Mouse (Mus musculus): ENCODE data around the gene Gdf10. TPM values are rescaled to one million over a fixed set of nuclear protein-coding genes. Genes with fewer than 3 reads are reported as not detected.

The Gdf10 gene
- total RNA-seq, 2 experiments from 2014 or later: 1.2 to 1.7 TPM

DNA sequence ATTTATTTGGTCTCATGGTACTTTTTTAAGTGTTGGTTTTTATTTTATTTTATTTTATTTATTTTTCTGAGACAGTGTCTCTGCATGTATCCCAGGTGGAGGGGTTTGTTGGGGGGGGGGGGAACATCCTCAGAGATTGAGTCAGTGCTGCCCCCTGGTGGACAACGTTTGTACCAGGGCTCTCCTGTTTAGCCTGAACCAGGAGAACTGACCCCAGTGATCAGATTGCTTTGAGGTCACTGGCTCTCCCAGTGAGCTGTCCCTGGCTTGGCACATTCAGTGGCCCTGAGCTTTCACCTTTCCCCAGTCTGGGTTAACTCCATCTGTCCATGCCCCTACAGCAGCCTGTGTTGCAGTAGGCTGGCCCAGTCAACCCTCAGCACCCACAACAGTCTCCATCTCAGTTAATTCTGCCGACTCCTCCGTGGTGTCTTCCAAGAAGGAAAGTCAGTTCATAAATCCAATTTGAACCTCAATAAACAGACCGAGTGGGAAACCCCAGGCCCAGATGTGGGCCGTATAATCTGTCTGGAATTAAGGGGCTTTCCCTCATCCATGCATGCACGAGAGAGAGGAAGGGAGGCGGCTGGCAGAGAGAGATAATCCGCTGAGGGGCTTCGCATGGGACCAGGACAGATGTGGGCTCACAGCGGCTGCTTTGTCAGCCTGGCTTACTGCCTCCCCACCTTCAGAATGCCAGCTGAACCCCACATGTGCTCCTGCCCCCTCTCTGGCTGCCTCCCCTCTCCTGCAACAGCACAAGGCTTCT lies 9.7 kb downstream of the Gdf10 start:
- intact Hi-C loops (cut with DNase I): loop anchor here (1.0 kb wide), 2 partner anchors 237 to 260 kb away; no protein-coding TSS in a partner anchor
- peak; percentile 71 to 81 for DNase-seq

DNA sequence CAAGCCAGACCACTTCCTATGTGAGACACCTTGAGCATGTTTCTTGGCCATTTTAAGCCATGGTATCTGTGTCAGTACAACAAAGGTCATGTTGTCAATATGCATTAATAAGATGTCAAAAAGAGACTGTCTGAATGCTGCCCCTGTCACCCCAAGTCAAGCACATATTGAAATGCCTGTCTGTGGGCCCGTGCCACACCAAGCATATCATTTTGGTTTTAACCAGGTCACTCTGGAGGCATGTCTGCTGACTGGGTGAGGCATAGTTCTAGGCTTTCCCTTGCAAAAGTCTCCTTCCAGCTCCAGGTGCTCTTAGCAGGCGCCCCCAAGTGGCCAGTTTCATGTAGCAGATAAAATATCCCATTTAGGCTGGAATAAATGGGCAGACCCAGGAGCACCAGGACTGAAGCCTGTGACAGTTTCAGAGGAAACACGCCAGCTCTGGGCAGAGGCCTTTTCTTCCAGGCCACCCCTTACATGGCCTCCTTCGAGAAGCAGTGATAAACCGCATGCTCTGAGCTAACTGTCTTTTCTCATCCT lies 10.5 kb downstream of the Gdf10 start:
- intact Hi-C loops (cut with DNase I): loop anchor here (1.0 kb wide), 2 partner anchors 238 to 261 kb away; no protein-coding TSS in a partner anchor
- DNase-seq: peak; percentile 41 to 62

DNA sequence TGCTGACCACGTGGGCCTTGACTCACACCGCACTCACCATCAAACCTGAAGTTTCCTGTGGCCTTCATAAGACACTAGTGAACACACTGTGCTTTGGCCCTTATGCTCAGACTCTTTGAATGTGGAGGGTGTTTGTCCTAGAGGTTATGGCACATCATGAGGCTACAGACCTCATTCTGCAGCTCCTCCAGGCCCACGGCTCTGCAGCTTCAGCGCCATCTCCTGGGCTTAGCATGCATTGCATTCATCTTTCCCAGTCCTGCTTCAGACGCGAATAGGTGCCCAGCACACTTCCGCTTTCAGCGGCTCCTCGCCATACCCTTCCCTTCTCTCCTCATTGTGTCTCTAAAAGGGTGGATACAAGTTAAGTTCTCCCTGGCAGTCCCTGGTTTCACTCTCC lies 15.7 kb downstream of the Gdf10 start:
- DNase-seq: peak; percentile 58 to 74
- intact Hi-C loops (cut with DNase I): loop anchor here (5.0 kb wide), 1 partner anchor 307 kb away; no protein-coding TSS in a partner anchor

DNA sequence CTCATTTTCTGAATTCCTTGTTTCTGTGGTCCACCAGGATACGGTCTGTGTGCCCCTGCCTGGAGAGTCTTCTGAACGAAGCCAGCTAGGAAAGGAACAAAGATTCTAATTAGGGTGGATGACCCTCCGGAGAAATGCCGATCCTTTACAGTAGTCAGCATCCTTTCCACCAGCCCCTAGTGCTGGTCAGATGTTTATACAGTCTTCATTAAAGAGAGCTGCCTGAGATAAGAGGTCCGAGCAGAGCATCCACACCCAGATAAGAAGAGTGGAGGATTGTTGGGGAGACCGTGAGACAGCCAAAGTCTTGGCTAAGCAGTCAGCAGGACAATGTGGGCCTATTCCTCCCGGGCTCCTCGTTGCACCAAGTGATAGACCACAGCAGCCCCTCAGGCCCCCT lies 17.4 kb downstream of the Gdf10 start, which contains the start of gene Gdf2:
Gene Gdf2, plus strand, starts transcription at position 301 of the 400 bp plus-strand sequence.
- intact Hi-C loops (cut with DNase I): loop anchor here (2.0 kb wide), 1 partner anchor 20 kb away; no protein-coding TSS in a partner anchor

DNA sequence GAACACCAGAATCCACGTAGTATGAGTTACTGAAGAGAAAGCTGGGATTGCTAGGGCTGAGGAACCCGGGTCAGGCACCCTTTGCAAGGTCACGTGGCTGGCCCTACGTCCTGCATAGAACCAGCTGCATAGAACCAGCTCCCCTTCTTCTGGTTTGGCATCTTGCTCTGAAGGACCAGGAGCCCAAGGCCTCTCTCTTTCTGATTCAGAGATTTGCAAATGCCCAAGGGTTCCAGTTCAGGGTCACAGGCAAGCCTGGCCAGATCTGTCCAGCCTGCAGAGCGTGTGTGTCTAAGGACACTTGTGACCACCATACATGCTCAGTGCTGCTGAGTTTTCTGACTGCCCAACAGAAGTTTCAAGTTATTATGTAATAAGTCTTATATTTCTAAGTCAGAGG lies 18.8 kb downstream of the Gdf10 start:
- DNase-seq: no peak
- intact Hi-C loops (cut with DNase I): no loop called here

More for the DNA sequence above, 17.4 kb downstream of the Gdf10 start, which contains the start of gene Gdf2:
- DNase-seq: no peak

DNA sequence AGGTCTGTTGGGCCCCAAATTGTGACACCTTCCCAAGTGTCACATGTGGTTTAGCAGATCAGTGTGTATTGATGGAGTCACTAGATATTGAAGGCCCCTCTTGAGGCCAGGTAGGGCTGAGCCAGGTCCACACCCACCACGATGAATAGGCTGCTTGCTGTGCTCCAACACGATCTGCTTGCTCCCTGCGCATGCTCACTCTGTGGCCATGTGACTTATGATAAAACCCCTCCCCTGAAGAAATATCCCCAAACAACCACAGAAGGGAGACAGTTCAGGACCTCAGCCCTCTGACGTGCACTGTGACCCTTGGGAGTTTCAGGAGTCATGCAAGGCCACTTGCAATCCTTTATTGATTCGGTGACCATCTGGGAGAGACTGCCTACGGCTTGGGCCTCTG lies 22.7 kb downstream of the Gdf10 start:
- intact Hi-C loops (cut with DNase I): no loop called here
- DNase-seq: no peak

DNA sequence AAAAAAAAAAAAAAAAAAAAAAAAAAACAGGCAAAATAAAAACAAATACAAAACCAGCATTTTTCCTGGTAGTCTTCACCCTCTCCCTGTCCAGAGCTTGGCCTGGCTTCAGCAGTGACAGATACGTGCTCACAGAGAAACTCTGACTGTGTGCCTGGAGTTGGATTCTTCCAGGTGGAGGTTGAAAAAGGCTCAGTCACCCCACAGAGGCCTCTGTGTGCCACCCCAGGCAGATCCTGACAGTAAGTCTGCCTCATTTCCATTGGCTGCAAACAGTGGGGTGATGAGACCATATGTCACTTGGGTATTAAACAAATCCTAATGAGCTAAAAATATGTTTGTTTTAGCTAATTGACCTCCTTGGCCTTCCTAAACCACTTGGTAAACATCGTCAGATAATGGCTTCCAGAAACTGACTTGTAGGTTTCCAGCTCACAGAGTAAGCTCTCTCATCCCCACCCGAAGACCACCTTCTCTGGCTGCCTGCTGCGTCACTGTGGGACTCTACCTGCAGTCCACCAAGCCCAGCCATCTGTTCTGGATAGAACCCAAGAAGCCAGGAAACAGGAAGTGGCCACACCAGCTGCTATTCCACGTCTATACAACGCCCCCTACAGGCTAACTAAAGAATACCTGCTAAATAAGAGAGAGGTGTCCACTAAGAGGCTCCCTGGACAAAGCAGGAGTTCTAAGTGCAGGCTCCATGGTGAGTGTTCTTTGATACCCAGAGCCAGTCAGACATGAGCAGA lies 29.0 kb downstream of the Gdf10 start:
- DNase-seq: no peak
- intact Hi-C loops (cut with DNase I): no loop called here

DNA sequence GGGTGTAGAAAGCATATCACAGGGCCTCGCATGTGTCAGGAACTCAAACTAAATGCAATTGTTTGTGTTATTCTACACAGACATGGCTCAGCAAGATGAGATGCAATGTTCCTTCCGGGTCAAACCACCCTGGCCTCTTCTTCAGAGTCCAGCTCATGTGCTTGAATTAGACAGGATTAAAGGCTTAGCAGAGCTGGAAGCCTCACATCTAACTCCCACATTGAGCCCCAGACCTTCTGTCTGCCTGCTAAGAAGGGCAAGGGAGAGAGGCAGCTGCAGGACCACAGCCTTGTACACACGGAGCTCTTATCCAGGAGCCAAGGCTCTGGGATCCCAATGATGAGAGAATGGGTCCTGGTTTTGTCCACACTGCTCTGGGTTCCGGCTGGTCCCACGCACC lies 30.4 kb downstream of the Gdf10 start, which contains the start of gene Rbp3:
Gene Rbp3, plus strand, starts transcription at position 243 of the 400 bp plus-strand sequence.
- intact Hi-C loops (cut with DNase I): no loop called here
- no peak for DNase-seq

DNA sequence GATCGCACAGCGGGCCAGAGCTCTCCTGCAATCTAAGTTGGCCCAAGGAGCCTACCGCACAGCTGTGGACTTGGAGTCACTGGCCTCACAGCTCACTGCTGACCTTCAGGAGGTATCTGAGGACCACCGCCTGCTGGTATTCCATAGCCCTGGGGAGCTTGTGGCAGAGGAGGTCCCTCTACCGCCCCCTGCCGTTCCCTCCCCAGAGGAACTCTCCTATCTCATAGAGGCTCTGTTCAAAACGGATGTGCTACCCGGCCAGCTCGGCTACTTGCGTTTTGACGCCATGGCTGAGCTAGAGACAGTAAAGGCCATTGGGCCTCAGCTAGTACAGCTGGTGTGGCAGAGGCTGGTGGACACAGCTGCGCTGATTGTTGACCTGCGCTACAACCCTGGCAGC lies 32.7 kb downstream of the Gdf10 start:
- DNase-seq: no peak
- intact Hi-C loops (cut with DNase I): no loop called here

DNA sequence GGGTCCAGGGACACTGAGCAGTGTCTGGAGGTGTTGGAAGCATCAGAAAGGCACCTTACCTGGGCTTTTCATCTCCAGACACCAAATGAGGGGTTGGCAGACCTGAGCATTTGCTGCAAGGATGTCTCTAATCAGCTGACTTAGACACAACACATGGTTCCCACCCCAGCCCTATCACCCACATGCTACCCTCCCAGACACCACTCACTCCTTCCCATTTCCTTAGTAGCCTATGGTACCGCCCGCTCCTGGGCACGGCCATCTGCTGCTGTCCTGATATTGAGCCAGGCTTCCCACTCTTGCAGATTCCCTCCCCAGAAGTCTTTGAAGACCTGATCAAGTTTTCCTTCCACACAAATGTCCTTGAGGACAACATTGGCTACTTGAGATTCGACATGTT lies 34.8 kb downstream of the Gdf10 start:
- no peak for DNase-seq
- intact Hi-C loops (cut with DNase I): loop anchor here (2.0 kb wide), 1 partner anchor 147 kb away; no protein-coding TSS in a partner anchor

DNA sequence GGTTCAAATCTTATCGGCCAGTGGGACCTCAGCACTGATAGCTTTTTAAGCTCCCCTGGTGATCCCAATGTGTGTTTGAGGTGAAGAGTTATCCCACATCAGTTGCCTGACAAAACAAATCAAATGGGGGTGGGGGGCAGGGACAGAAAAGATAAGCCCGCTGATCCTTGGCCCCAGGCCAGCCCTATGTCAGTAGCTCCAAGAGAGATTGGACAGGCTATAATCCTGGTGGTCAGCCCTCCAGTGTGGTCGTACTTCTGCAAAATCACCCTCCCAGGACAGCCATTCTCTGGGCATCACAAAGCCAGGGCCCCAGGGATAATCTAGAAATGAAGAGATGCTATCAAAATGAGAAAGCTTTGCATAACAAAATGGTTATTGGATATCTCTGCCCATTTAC lies 35.5 kb downstream of the Gdf10 start:
- intact Hi-C loops (cut with DNase I): loop anchor here (2.0 kb wide), 1 partner anchor 146 kb away; no protein-coding TSS in a partner anchor
- no peak for DNase-seq

DNA sequence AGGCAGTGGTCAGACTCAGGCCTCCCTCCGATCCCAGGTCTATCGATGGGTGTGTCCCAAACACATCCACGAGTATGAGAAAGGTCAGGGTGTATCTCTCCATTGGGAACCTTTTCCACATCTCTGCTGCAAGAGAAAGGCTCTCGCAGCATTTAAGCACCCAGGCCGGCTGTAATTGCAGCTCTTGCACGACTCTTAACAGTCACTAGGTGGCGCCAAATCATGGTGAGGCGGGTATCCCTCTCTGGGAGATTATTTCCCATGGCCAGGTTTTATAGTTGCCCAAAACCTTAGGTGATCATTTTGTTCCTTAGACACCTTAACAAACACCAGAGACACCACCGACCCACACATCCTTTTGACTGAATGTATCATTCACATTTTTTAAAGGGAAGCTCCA lies 36.0 kb downstream of the Gdf10 start:
- intact Hi-C loops (cut with DNase I): loop anchor here (2.0 kb wide), 1 partner anchor 145 kb away; no protein-coding TSS in a partner anchor
- peak; percentile 40 to 44 for DNase-seq

DNA sequence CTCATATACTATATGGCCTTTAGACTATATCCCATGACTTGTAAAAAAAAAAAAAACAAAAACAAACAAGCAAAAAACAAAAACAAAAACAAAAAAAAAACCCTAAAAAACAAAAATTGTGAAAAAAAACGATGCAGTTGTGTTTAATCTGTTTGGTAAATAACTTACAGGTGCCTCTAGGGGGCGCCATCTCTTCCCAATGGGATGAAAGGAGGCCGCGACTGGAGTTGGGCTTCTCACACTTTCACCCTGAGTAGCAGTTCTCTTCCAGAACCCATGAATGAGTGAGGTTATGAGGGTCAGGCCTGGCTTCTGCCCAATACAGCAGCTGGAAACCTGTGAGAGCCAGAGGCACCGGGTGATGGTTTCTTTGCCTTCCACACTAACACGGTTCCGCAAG lies 42.3 kb downstream of the Gdf10 start:
- DNase-seq: no peak

DNA sequence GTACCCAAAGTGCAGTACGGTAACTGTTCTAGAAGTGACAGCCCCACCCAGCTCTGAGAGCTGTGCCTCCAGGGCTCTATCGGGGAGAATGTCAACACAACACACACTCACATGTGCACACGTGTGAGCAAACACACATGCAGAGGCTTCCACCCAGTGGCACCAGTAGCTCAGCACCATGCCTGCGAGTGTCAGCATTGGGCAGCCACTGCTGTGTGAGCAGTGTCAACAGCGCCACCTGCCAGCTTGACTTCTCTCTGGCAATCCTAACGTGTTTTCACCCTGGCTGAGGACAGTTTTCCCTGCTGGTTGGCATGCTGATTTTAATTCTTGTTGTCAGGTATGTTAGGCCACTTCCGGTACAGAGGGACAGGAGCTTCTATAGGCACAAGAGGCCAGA lies 49.3 kb downstream of the Gdf10 start:
- DNase-seq: no peak
- intact Hi-C loops (cut with DNase I): no loop called here

More for the DNA sequence above, 42.3 kb downstream of the Gdf10 start:
- intact Hi-C loops (cut with DNase I): loop anchor here (10.0 kb wide), 1 partner anchor 189 kb away; the partner anchor contains the start of gene Npy4r

DNA sequence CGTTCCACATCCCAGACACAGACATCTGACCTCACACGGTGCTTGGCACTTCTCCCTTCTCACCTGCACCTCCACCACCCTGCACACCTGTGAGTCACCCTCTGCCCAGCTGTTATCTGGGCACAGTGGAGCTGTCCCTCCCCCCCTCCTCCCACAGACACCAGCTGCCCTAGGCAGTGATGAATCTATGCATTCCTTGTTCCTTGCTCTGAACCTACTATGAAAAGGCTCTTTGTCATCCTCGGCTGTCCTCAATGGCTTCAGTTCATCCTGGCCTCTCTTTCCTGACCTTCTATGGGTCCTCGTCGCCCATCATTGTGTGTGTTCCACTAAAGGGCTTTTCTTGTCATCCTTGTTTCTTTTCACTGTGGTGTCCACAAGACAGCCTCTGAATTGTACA lies 51.4 kb downstream of the Gdf10 start:
- intact Hi-C loops (cut with DNase I): no loop called here
- no peak for DNase-seq

DNA sequence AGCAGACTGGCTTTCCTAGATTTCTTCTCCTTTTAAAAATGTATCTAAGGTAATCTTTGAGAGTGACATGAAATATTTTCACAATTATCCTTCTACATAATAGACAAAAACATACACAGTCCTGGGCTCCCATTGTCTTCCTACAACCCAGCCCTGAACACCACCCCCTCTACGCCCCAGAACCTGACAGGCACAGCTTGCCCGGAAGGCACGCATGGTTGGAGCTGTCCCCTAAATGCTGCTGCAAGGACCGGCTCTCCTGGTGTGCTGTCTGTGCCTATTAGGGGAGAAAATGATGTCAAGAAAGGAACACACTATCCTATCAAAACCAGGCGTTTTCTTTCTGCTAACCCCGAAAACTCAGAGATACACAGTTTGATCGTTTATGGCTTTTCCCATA lies 54.4 kb downstream of the Gdf10 start:
- intact Hi-C loops (cut with DNase I): no loop called here
- DNase-seq: no peak

DNA sequence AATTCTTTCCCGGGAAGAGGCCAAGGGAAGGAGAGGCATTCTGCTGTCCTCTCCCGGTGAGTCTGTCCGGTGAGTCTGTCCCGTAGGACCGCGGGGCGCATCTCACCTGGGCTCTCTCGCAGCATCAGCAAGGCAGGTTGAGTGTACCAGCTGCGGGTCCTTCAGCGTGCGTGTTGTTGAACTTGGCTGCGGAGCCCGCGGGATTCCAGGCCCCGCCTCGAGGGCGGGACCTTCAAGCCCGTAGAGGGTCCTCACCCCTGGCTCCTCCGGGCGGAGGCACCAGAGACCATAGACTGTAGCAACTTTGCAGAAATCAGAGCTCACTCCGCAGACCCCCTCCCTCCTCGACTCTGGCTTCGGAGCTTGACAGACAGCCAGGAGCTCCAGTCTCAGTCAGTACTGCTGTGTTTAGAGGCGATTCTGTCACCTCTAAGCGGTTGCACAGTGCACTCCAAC lies 55.2 kb downstream of the Gdf10 start, which contains the start of gene Zfp488:
Gene Zfp488, minus strand, starts transcription at position 161 of the 456 bp plus-strand sequence.
- no peak for DNase-seq

More for the DNA sequence above, 55.2 kb downstream of the Gdf10 start, which contains the start of gene Zfp488:
- intact Hi-C loops (cut with DNase I): no loop called here

Measured in heart, postnatal 36 days (tissue).